Mouse (Mus musculus) R1 (cell line): Measurements from ENCODE around the gene Zfp423.
A peak's percentile ranks its signal among the peaks of the same experiment; 100 is the strongest.

Experiments used
- DNase-seq: peaks from one replicate; pipeline ENCODE4 v3.0.0-alpha.2; 2018; ENCODE audit warnings: low read depth, low spot score

The Zfp423 gene

GRCm38 (mm10) chr8:87952298-87952697 lies 7.1 kb downstream of the Zfp423 start:
- no peak for DNase-seq

GRCm38 (mm10) chr8:87944225-87944934 lies 15.0 kb downstream of the Zfp423 start:
- peak; percentile 66 for DNase-seq

- DNase-seq, result no peak
Measured at GRCm38 (mm10) chr8:87943651-87944091, 15.7 kb downstream of the Zfp423 start.

GRCm38 (mm10) chr8:87940646-87941045 lies 18.7 kb downstream of the Zfp423 start:
- no peak for DNase-seq

GRCm38 (mm10) chr8:87939308-87939936 lies 20.0 kb downstream of the Zfp423 start:
- DNase-seq, result peak; percentile 31

- peak; percentile 83 for DNase-seq
Measured at GRCm38 (mm10) chr8:87938351-87939232, 20.8 kb downstream of the Zfp423 start.

GRCm38 (mm10) chr8:87937211-87937610 lies 22.2 kb downstream of the Zfp423 start:
- peak; percentile 19 for DNase-seq

GRCm38 (mm10) chr8:87935088-87935680 lies 24.2 kb downstream of the Zfp423 start:
- no peak for DNase-seq

GRCm38 (mm10) chr8:87934175-87934574 lies 25.2 kb downstream of the Zfp423 start:
- no peak for DNase-seq

GRCm38 (mm10) chr8:87933752-87934151 lies 25.6 kb downstream of the Zfp423 start:
- DNase-seq, result no peak

- DNase-seq, result no peak
Measured at GRCm38 (mm10) chr8:87928857-87929256, 30.5 kb downstream of the Zfp423 start.

- peak; percentile 58 for DNase-seq
Measured at GRCm38 (mm10) chr8:87927034-87927830, 32.2 kb downstream of the Zfp423 start.

- no peak for DNase-seq
Measured at GRCm38 (mm10) chr8:87926098-87926890, 33.1 kb downstream of the Zfp423 start.

- DNase-seq, result no peak
Measured at GRCm38 (mm10) chr8:87922936-87923335, 36.5 kb downstream of the Zfp423 start.

GRCm38 (mm10) chr8:87922446-87922845 lies 36.9 kb downstream of the Zfp423 start:
- no peak for DNase-seq

- no peak for DNase-seq
Measured at GRCm38 (mm10) chr8:87918004-87918403, 41.4 kb downstream of the Zfp423 start.

GRCm38 (mm10) chr8:87915763-87916162 lies 43.6 kb downstream of the Zfp423 start:
- DNase-seq, result no peak

GRCm38 (mm10) chr8:87914247-87914967 lies 45.0 kb downstream of the Zfp423 start:
- no peak for DNase-seq

GRCm38 (mm10) chr8:87908940-87909339 lies 50.5 kb downstream of the Zfp423 start:
- no peak for DNase-seq
